Mouse (Mus musculus): ENCODE measurements at regions not wholly inside any gene's neighbourhood (a gene's known extent, or its start where the extent isn't known, plus 50 kb on each side); places are given as distances from the start of the nearest gene placed in this dataset.

DNA sequence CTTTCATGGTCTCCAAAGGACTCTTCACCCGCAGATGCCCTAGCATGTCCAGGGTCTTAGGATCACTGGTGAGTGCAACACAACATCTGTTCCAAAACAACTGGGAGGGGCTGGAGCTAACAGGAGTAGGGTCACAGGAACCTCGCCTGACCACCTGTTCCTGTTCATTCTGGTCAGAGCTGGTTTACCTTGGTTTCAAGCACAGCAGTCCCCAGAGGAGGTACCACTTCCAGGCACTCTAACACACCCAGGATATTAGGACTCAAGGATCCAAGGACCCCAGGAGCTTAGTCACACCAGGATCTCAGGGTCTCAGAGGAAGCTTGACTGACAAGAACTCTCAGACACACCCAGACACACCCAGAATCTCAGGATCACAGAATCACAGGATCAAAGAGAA lies 94.9 kb upstream of the Plscr5 start:
- TF ChIP-seq CTCF (IDR thresholded peaks at IDR 0.05) (no peak), EP300 (IDR thresholded peaks at IDR 0.05) (no peak)
